Mouse (Mus musculus): ENCODE results near the gene Adk.

DNA sequence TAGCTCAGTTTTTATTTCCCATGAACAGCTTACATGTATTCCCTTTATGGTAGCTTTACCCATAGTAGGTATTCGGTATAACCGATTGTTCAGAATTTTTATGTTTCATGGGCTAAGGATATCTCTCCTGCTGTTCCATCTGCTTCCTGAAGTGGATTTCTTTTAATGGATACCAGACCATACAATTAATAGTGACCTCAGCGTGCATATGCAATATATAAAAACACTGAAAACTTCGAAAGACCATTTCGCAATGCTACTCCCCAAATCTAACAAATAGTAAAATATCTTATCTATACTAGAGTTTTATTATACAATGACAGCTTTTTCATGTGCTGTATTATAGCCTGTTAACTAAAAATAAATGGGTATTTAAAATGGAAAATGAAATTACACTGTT, 232.5 kb downstream of the Adk start:
- TF ChIP-seq POLR2A (IDR thresholded peaks at IDR 0.05; ENCODE audit: borderline replicate concordance, insufficient read depth, low read length): no peak
- no peak for TF ChIP-seq CTCF (IDR thresholded peaks at IDR 0.05; ENCODE audit: borderline replicate concordance, insufficient read depth, low read depth, low read length)
